Mouse (Mus musculus) megakaryocyte, embryonic 14.5 days (primary cell): Measurements from ENCODE around the gene Mbd3. TPM values are rescaled to one million over a fixed set of nuclear protein-coding genes. Genes with fewer than 3 reads are reported as not detected.
A peak's percentile ranks its signal among the peaks of the same experiment; 100 is the strongest.

Experiments used
- H3K27me3 ChIP-seq: replicated peaks from 2 replicates; pipeline ENCODE3; 2012; ENCODE audit warnings: inconsistent platforms
- H3K36me3 ChIP-seq: replicated peaks from 2 replicates; pipeline ENCODE3; 2012; ENCODE audit warnings: low read length, inconsistent platforms, mixed read lengths
- H3K4me1 ChIP-seq: 2 replicates; pipeline ENCODE4 v1.6.1; 2012; ENCODE audit warnings: inconsistent platforms
- H3K4me3 ChIP-seq: replicated peaks from 2 replicates; pipeline ENCODE3; 2012; ENCODE audit warnings: moderate library complexity, mild to moderate bottlenecking, inconsistent platforms
- H3K9me3 ChIP-seq: 2 replicates; pipeline ENCODE4 v1.6.1; 2012; ENCODE audit warnings: inconsistent platforms
- FLI1 ChIP-seq: IDR thresholded peaks from 2 replicates; pipeline ENCODE4 v1.6.1; 2012; ENCODE audit warnings: low read length, inconsistent platforms, mixed read lengths
- GATA1 ChIP-seq: IDR thresholded peaks from 3 replicates; pipeline ENCODE4 v1.6.1; 2012; ENCODE audit warnings: mixed read lengths, low read length, inconsistent platforms, borderline replicate concordance
- polyA plus RNA-seq: library from polyadenylated mRNA; stranded (reverse); fragments of >175 nt; gene quantifications from 2 replicates; pipeline ENCODE4 v1.2.3, GENCODE M21; 2012; ENCODE audit warnings: low replicate concordance; ENCODE audit not compliant: insufficient read depth

Gene Mbd3
- polyA plus RNA-seq, 1 experiment: 199 TPM

GRCm38 (mm10) chr10:80415566-80415965 lies 16.2 kb upstream of the Mbd3 start:
- no peak for TF ChIP-seq FLI1
- no peak for TF ChIP-seq GATA1
- peaks cover 34% of the 10 kb centered on the region for H3K4me1 ChIP-seq
- H3K4me3 ChIP-seq: peak overlapping the region; percentile 35
- peaks cover 100% of the 10 kb centered on the region for H3K36me3 ChIP-seq
- no peaks in the 10 kb centered on the region for H3K9me3 ChIP-seq
- no peaks in the 10 kb centered on the region for H3K27me3 ChIP-seq

DNA sequence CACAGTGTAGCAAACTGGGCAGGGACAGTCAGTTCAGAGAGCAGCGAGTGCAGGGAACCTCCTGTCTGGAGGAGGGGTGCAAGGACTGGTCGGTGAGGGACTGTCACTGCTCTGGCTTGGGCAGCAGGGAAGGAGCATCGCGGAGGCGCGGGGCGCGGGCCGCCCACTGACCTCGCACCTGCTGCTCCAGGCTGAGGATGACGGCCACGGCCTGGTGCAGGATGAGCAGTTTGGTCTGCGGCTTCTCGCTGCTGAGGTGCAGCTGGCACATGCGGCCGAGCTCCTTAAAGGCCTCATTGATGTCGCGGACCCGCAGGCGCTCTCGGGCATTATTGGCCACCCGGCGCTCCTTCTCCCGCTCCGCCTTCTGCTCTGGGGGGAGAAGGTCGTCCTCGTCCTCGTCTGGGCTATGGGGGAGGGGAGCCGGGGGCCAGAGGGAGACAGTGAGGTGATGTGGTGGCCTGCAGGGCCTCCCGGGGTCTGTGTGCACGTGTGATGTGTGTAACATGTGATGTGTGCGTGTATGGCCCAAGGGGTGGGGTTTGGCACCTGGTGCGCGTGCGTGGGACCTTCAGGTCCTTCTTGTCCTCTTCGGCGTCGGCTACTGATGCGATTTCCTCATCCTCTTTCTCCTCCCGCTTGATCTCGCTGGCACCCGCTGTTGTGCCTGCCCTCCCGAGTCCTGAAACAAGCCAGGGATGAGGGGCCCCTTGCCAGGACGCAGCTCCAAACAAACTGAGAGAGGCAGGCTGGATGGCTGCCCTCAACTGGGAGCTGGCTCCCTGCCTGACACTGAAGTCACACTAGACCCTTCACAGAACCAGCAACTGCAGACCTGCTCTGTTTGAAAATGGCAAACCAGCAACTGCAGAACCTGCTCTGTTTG lies 13.5 kb upstream of the Mbd3 start:
- H3K36me3 ChIP-seq: peaks cover 96% of the 10 kb centered on the region
- H3K4me3 ChIP-seq: no peak overlapping the region
- H3K4me1 ChIP-seq: peaks cover 48% of the 10 kb centered on the region
- no peaks in the 10 kb centered on the region for H3K27me3 ChIP-seq
- no peaks in the 10 kb centered on the region for H3K9me3 ChIP-seq
- TF ChIP-seq FLI1 (no peak), GATA1 (no peak)

DNA sequence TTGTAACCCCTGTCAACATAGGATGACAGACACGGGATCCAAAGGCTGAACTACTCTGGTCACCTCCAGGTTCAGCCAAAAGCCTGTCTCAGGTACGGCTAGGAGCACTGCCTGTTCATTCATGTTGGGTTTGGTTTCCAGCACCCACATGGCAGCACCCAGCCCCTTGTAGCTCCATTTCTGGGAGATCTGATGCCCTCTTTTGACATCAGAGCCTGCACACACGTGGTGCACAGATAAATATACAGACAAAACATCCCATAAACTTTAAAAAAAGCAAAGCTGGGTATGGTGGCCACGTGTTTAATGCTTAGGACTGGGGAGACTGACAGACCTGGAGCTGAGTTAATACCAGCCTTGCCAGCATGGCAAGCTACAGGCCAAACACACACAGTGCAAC lies 8.6 kb upstream of the Mbd3 start:
- H3K36me3 ChIP-seq: peaks cover 71% of the 10 kb centered on the region
- TF ChIP-seq GATA1: no peak
- TF ChIP-seq FLI1: no peak

GRCm38 (mm10) chr10:80406684-80407501 lies 7.5 kb upstream of the Mbd3 start, which contains the start of gene Uqcr11:
TSS of gene Uqcr11 (minus strand) at chr10:80406830.
- Histone ChIP-seq H3K27me3 (no peaks in the 10 kb centered on the region), H3K9me3 (0 out of 2 replicates have a peak, but pooled peaks cover 5% of the 10 kb centered on the region), H3K4me3 (peak within 1 kb of the TSS; percentile 96), H3K4me1 (peaks cover 83% of the 10 kb centered on the region), H3K36me3 (peaks cover 70% of the 10 kb centered on the region)
- no peak for TF ChIP-seq GATA1
- TF ChIP-seq FLI1: peak; percentile 64; the same call in 1 of the 2 replicates

More for the DNA sequence above, 8.6 kb upstream of the Mbd3 start:
- Histone ChIP-seq H3K4me3 (peak overlapping the region; percentile 96), H3K27me3 (no peaks in the 10 kb centered on the region), H3K4me1 (peaks cover 89% of the 10 kb centered on the region), H3K9me3 (0 out of 2 replicates have a peak, but pooled peaks cover 5% of the 10 kb centered on the region)

- peak overlapping the region; percentile 96 for H3K4me3 ChIP-seq
- H3K9me3 ChIP-seq: 0 out of 2 replicates have a peak, but pooled peaks cover 5% of the 10 kb centered on the region
- no peaks in the 10 kb centered on the region for H3K27me3 ChIP-seq
- TF ChIP-seq FLI1 (no peak), GATA1 (no peak)
- H3K4me1 ChIP-seq: peaks cover 84% of the 10 kb centered on the region
- H3K36me3 ChIP-seq: peaks cover 67% of the 10 kb centered on the region
Observed at GRCm38 (mm10) chr10:80405481-80406173, 6.3 kb upstream of the Mbd3 start.

DNA sequence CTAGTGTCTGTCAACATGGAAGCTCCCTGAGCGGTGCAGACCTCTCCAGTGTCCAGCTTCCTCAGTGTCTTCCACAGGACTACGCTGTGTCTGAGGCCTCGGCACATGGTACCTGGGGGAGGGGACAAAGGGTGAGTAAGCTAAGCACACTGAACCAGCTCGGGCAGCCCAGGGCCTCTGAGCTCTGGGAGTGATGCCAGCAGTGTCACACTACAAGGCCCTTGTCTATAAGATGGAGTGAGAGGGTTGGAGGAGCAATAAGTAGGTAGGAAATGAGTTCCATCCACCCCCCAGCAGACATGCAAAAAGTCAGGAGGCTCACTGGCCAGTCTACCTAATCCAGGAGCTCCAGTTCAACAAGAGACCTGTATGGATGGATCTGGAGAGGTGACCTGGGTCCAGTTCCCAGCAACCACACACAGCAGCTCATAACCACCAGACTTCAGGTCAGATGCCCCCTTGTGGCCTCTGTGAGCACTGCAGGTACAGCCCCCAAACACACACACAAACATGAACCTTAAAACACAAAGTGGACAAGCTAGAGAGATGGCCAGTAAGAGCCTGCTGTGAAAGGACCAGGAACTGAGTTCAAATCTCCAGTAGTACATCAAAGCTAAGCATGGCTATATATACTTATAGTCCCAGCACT lies 3.8 kb upstream of the Mbd3 start:
- no peak overlapping the region for H3K4me3 ChIP-seq
- peaks cover 73% of the 10 kb centered on the region for H3K4me1 ChIP-seq
- H3K36me3 ChIP-seq: peaks cover 44% of the 10 kb centered on the region
- H3K27me3 ChIP-seq: no peaks in the 10 kb centered on the region
- H3K9me3 ChIP-seq: 0 out of 2 replicates have a peak, but pooled peaks cover 5% of the 10 kb centered on the region
- TF ChIP-seq GATA1 (no peak), FLI1 (no peak)

DNA sequence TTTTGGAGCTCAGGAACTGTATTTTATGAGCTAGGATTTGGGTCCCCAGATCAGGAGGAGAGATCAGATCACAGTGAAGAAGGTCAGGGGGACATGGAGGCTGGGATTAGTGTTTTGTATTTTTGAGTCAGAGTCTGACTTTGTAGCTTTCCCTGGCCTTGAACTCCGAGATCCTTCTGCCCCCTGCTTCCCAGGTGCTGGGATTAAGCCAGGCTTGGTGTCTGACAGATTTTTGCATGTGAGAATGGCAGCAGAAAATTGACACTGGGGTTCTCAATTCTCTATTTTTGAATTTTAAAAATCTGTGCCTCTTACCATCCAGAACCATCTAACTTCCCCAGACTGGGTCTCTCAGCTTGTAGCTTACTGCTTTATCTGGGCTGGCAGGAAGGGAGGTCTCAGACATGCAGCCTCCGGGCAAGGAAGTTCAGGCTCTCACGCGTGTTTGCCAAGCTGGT lies 1.4 kb upstream of the Mbd3 start:
- Histone ChIP-seq H3K4me3 (peak overlapping the region; percentile 91), H3K27me3 (no peaks in the 10 kb centered on the region), H3K36me3 (peaks cover 62% of the 10 kb centered on the region), H3K9me3 (0 out of 2 replicates have a peak, but pooled peaks cover 5% of the 10 kb centered on the region), H3K4me1 (peaks cover 79% of the 10 kb centered on the region)
- TF ChIP-seq GATA1 (no peak), FLI1 (no peak)

DNA sequence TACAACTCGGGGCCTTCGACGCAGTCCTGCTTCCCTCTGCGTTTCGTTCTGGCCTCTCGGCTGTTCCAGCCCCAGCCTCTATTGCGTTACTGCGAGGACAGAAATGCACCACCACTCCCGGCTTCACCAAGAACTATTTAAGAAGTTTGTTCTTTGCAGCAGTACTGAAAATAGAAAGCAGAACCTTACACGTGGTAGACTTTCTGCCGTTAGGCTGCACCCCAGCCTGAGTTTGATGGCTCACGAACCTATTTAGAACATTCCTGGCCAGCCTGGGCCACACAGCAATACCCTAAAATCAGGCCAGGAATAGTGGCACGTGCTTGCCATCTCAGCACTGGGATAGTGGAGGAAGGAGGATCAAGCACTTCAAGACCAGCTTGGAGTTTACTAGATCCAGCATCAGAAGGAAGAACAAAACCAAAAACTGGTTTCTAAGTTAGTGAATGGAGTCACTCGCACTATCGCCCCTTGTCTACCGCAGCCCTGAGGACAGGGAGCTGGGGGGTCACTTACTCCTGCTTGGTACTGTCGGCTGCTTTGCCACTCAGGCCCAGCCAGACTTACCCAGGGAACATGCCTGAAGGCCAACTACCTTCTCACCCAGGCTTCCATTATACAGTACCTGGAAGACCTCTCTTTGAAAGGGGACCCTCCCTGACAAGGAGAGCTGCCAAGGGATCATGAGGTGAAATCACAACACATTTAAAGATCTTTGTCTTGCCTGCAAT lies 788 bp upstream of the Mbd3 start:
- no peak for TF ChIP-seq GATA1
- TF ChIP-seq FLI1: no peak
- Histone ChIP-seq H3K27me3 (no peaks in the 10 kb centered on the region), H3K36me3 (peaks cover 66% of the 10 kb centered on the region), H3K4me3 (peak overlapping the region; percentile 91), H3K4me1 (peaks cover 79% of the 10 kb centered on the region), H3K9me3 (0 out of 2 replicates have a peak, but pooled peaks cover 5% of the 10 kb centered on the region)
